In genomic region chr19:10123892-10124634, GRCm38 (mm10) we compare ENCODE assay signal across 29 mouse cellular contexts. TPM values are rescaled to one million over a fixed set of nuclear protein-coding genes. Genes with fewer than 3 reads are reported as not detected.
A peak's percentile ranks its signal among the peaks of the same experiment; 100 is the strongest.
DNase-seq lines count a peak whose midpoint lies in the region; ATAC-seq and TF ChIP-seq lines count a peak whose summit lies in the region.
"Had no signal": no experiment of that assay in that cellular context is flagged by ENCODE, and none has a peak within 500 bp of the region (broad histone marks: within the 10 kb centered on the region; RNA-seq: fewer than 3 reads in every experiment).

No protein-coding gene starts in this region.

- no peak overlapping the region for H3K9ac ChIP-seq in heart, embryonic 12.5 days
- H3K9ac ChIP-seq: hindbrain, embryonic 14.5 days; limb, embryonic 15.5 days; liver, embryonic 13.5 days; midbrain, embryonic 13.5 days had no signal

- DNase-seq in heart, embryonic 10.5 days (ENCODE audit: low spot score), result peak; percentile 28
- peak; percentile 16 to 75 for DNase-seq in left cerebral cortex, postnatal 14 days (ENCODE audit: low spot score in 2 of 2)
- DNase-seq in left cerebral cortex, adult 11 months (ENCODE audit: low spot score), result no peak
- peak; percentile 23 for DNase-seq in brain, embryonic 14.5 days (ENCODE audit: low read depth)
- DNase-seq in retina, embryonic 14.5 days (ENCODE audit: low spot score), result peak; percentile 26
- DNase-seq in natural killer cell, adult 2 months (ENCODE audit: low spot score in 2 of 2), result no peak
- DNase-seq: adrenal gland, postnatal 25 days; cerebellum, adult 2 months; cerebellum, postnatal 14 days; gastrocnemius, postnatal 14 days; heart, adult 11 months; heart, postnatal 4 days; kidney, adult 11 months; kidney, postnatal 14 days; liver, embryonic 13.5 days; lung, adult 18-20 months; lung, postnatal 4 days; thymus, postnatal 14 days had no signal

- 82% methylated on average over 7 of the region's 7 CpGs for WGBS in heart, embryonic 10.5 days
- 76% methylated on average over 7 of the region's 7 CpGs for WGBS in heart, embryonic 12.5 days

- intact Hi-C loops in left cerebral cortex, postnatal 14 days (cut with DNase I), result no loop called here

- no peaks in the 10 kb centered on the region for H3K9me3 ChIP-seq in heart, embryonic 10.5 days
- H3K9me3 ChIP-seq in heart, embryonic 12.5 days (replicated peaks), result no peaks in the 10 kb centered on the region
- H3K9me3 ChIP-seq: limb, embryonic 10.5 days; limb, embryonic 15.5 days; liver, embryonic 13.5 days; midbrain, embryonic 13.5 days had no signal

- H3K4me1 ChIP-seq in heart, embryonic 10.5 days, result 0 out of 2 replicates have a peak, but pooled peaks cover 5% of the 10 kb centered on the region
- H3K4me1 ChIP-seq in heart, embryonic 12.5 days (replicated peaks), result 0 out of 2 replicates have a peak, but pooled peaks cover 4% of the 10 kb centered on the region
- H3K4me1 ChIP-seq: limb, embryonic 15.5 days; liver, embryonic 13.5 days; midbrain, embryonic 13.5 days had no signal

- H3K4me3 ChIP-seq in heart, embryonic 10.5 days, result no peak overlapping the region
- H3K4me3 ChIP-seq in heart, embryonic 12.5 days, result no peak overlapping the region
- H3K4me3 ChIP-seq: limb, embryonic 10.5 days; limb, embryonic 15.5 days; liver, embryonic 13.5 days; megakaryocyte, embryonic 14.5 days; midbrain, embryonic 13.5 days had no signal

- no peak overlapping the region for H3K27ac ChIP-seq in heart, embryonic 10.5 days
- H3K27ac ChIP-seq in heart, embryonic 12.5 days (ENCODE audit: poor library complexity, severe bottlenecking), result no peak overlapping the region
- H3K27ac ChIP-seq: hindbrain, embryonic 14.5 days; limb, embryonic 10.5 days; limb, embryonic 15.5 days; liver, embryonic 13.5 days; midbrain, embryonic 13.5 days had no signal

- H3K27me3 ChIP-seq in heart, embryonic 10.5 days (ENCODE audit: insufficient read depth, poor library complexity, severe bottlenecking), result no peaks in the 10 kb centered on the region
- no peaks in the 10 kb centered on the region for H3K27me3 ChIP-seq in heart, embryonic 12.5 days (replicated peaks)
- H3K27me3 ChIP-seq: limb, embryonic 15.5 days; midbrain, embryonic 13.5 days had no signal

- no peak for TF ChIP-seq POLR2A in brain, embryonic 14.5 days (IDR thresholded peaks at IDR 0.05; ENCODE audit: borderline replicate concordance, extremely low read depth, insufficient read depth, insufficient read length, poor library complexity, severe bottlenecking)

- no peak for TF ChIP-seq CTCF in brain, embryonic 14.5 days (IDR thresholded peaks at IDR 0.05; ENCODE audit: borderline replicate concordance, extremely low read depth, insufficient read depth, insufficient read length)

- ATAC-seq in heart, embryonic 12.5 days (ENCODE audit: insufficient number of reproducible peaks, low FRiP score), result no peak
- ATAC-seq: CD4-positive, CD25-positive, alpha-beta regulatory T cell, adult 4 months; forebrain, embryonic 16.5 days; inflammation-experienced regulatory T-cells, adult 6 months; lung, postnatal 0 days; midbrain, embryonic 13.5 days had no signal

- H3K36me3 ChIP-seq in heart, embryonic 10.5 days, result no peaks in the 10 kb centered on the region
- H3K36me3 ChIP-seq in heart, embryonic 12.5 days, result no peaks in the 10 kb centered on the region
- H3K36me3 ChIP-seq: limb, embryonic 10.5 days; limb, embryonic 15.5 days; liver, embryonic 13.5 days; midbrain, embryonic 13.5 days had no signal

- H3K4me2 ChIP-seq in heart, embryonic 12.5 days, result no peak overlapping the region
- H3K4me2 ChIP-seq: heart, embryonic 11.5 days; hindbrain, embryonic 14.5 days; limb, embryonic 15.5 days; liver, embryonic 13.5 days; midbrain, embryonic 13.5 days had no signal

RNA-seq across cellular contexts. Expression of gene Fads2, which starts 22.5 kb away (rescaled TPM):
- 72.7 and 87.6 TPM in 2 replicates for polyA plus RNA-seq in heart, embryonic 10.5 days (2016; fragmentation: Nextera tagmentation; extraction: Ambion mirVana)
- 64.2 and 66.7 TPM in 2 replicates for polyA plus RNA-seq in heart, embryonic 12.5 days (2016; fragmentation: Nextera tagmentation; extraction: Ambion mirVana)
- 100 to 1,000 TPM; 175 to 191 TPM for total RNA-seq in left cerebral cortex, postnatal 14 days (2021)
- 195 and 216 TPM in 2 replicates for polyA plus RNA-seq in brain, embryonic 14.5 days (2012; rRNA removed)

RNA-seq across cellular contexts. Expression of gene Fads1, which starts 58.6 kb away (rescaled TPM):
- polyA plus RNA-seq in heart, embryonic 10.5 days (2016; fragmentation: Nextera tagmentation; extraction: Ambion mirVana), result 76.6 and 89.6 TPM in 2 replicates
- 72.1 and 75.0 TPM in 2 replicates for polyA plus RNA-seq in heart, embryonic 12.5 days (2016; fragmentation: Nextera tagmentation; extraction: Ambion mirVana)
- total RNA-seq in left cerebral cortex, postnatal 14 days (2021), result 100 to 1,000 TPM; 155 to 165 TPM
- 136 and 139 TPM in 2 replicates for polyA plus RNA-seq in brain, embryonic 14.5 days (2012; rRNA removed)

Comparison
In these comparisons a context has a peak if more than half of its experiments do, and no peak if none do; other contexts are left out.
1. DNase-seq: peak in heart, embryonic 10.5 days (single experiment), left cerebral cortex, postnatal 14 days (2 of 2), brain, embryonic 14.5 days (single experiment) and retina, embryonic 14.5 days (single experiment); none in left cerebral cortex, adult 11 months (single experiment) and natural killer cell, adult 2 months (0 of 2).